Mouse (Mus musculus): Measurements from ENCODE around the gene Thbs3. TPM values are rescaled to one million over a fixed set of nuclear protein-coding genes. Genes with fewer than 3 reads are reported as not detected.
A peak's percentile ranks its signal among the peaks of the same experiment; 100 is the strongest.

Gene Thbs3
- total RNA-seq, 1 experiment, result 36.9 TPM

DNA sequence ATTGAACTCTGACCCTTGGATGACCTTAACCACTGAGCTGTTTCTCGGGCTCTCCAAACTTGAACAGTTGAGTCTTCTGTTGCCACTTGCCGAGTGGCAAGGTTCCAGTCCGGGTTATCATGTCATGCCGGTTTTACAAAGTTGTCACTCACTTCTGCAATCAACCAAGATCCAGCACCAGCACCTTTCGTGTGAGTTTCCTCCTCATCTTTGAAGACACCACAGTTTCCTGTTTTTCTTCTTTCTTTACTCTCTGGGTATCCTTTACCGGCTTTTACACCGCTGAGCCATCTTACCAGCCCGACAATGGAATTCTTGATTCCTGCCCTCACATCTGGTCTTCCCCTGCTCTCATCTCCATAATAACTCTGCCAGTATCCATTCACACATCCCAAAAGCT is 24.5 kb upstream of the Thbs3 start:
- no peaks in the 10 kb centered on the region for H3K36me3 ChIP-seq (ENCODE audit: control insufficient read depth, insufficient read depth, low read length, poor library complexity, severe bottlenecking)
- in situ Hi-C loops (cut with MboI; ENCODE audit: low sequenced_read_pairs in 2 of 2, unreplicated experiment in 2 of 2), result no loop called here

DNA sequence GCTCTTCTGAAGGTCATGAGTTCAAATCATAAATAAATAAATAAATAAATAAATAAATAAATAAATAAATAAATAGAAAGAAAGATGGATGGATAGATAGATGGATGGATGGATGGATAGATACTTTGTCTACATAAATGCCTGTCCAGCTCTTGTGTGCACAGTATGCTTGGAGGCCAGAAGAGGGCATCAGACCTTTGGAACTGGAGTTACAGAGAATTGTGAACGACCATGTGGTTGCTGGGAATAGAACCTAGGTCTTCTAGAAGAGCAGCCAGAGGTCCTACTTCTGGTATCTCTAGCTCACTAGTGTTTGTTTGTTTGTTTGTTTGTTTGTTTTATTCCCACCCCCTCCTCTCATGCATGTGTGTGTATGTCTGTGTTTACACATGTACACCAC is 21.6 kb upstream of the Thbs3 start:
- Histone ChIP-seq H3K9ac (ENCODE audit: insufficient read depth, low read depth, low read length, poor library complexity, severe bottlenecking) (no peak overlapping the region), H3K36me3 (ENCODE audit: control insufficient read depth, insufficient read depth, low read length, poor library complexity, severe bottlenecking) (no peaks in the 10 kb centered on the region), H3K27ac (ENCODE audit: insufficient read depth, low read depth, low read length, poor library complexity, severe bottlenecking) (no peak overlapping the region), H3K4me1 (ENCODE audit: control insufficient read depth in 2 of 2, insufficient read depth in 2 of 2, low read length in 2 of 2, poor library complexity in 1 of 2) (peaks cover 5 to 9% of the 10 kb centered on the region in 2 experiments), H3K4me3 (ENCODE audit: insufficient read depth in 1 of 2, low read depth in 1 of 2, low read length in 2 of 2, poor library complexity in 1 of 2, severe bottlenecking in 1 of 2) (no peak overlapping the region), H3K9me3 (ENCODE audit: control insufficient read depth, insufficient read depth, low read depth, low read length) (no peaks in the 10 kb centered on the region)
- no peak for TF ChIP-seq ZNF384 (IDR thresholded peaks at IDR 0.05; ENCODE audit: low read depth, low read length)
- TF ChIP-seq HCFC1 (IDR thresholded peaks at IDR 0.05; ENCODE audit: borderline replicate concordance, insufficient read depth, low read length), result no peak
- no peak for TF ChIP-seq CHD2 (IDR thresholded peaks at IDR 0.05; ENCODE audit: low read depth, low read length)
- no peak for TF ChIP-seq ZC3H11A (IDR thresholded peaks at IDR 0.05; ENCODE audit: borderline replicate concordance, low read depth, low read length)
- TF ChIP-seq MAFK (IDR thresholded peaks at IDR 0.05; ENCODE audit: insufficient read depth, low read depth, low read length), result no peak
- no peak for DNase-seq (ENCODE audit: low read depth, low spot score)
- in situ Hi-C loops (cut with MboI; ENCODE audit: low sequenced_read_pairs in 2 of 2, unreplicated experiment in 2 of 2), result no loop called here

More for the DNA sequence above, 24.5 kb upstream of the Thbs3 start:
- Histone ChIP-seq H3K9me3 (ENCODE audit: control insufficient read depth, insufficient read depth, low read depth, low read length) (no peaks in the 10 kb centered on the region), H3K9ac (ENCODE audit: insufficient read depth, low read depth, low read length, poor library complexity, severe bottlenecking) (no peak overlapping the region), H3K27ac (ENCODE audit: insufficient read depth, low read depth, low read length, poor library complexity, severe bottlenecking) (no peak overlapping the region), H3K4me3 (ENCODE audit: insufficient read depth in 1 of 2, low read depth in 1 of 2, low read length in 2 of 2, poor library complexity in 1 of 2, severe bottlenecking in 1 of 2) (no peak overlapping the region), H3K4me1 (ENCODE audit: control insufficient read depth in 2 of 2, insufficient read depth in 2 of 2, low read length in 2 of 2, poor library complexity in 1 of 2) (peaks cover 5 to 15% of the 10 kb centered on the region in 2 experiments; a peak in 3 of 4 replicates)
- TF ChIP-seq ZC3H11A (IDR thresholded peaks at IDR 0.05; ENCODE audit: borderline replicate concordance, low read depth, low read length) (no peak), MAFK (IDR thresholded peaks at IDR 0.05; ENCODE audit: insufficient read depth, low read depth, low read length) (no peak), CHD2 (IDR thresholded peaks at IDR 0.05; ENCODE audit: low read depth, low read length) (no peak), HCFC1 (IDR thresholded peaks at IDR 0.05; ENCODE audit: borderline replicate concordance, insufficient read depth, low read length) (no peak), ZNF384 (IDR thresholded peaks at IDR 0.05; ENCODE audit: low read depth, low read length) (no peak)
- no peak for DNase-seq (ENCODE audit: low read depth, low spot score)

DNA sequence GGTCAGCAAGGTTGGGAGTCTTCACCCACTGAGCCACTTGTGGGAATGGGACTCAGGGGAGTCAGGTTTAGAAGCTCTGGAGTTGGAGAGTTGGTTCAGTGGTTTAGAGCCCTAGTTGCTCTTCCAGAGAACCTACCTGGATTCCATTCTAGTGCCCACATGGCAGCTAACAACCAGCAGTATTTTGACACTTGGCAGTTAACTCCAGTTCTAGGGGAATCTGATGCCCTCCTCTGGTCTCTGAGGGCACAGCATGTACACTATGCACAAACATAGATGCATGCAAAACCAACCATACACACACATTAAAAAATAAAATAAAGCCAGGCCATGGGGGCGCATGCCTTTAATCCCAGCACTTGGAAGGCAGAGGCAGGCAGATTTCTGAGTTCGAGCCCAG is 21.1 kb upstream of the Thbs3 start:
- no peaks in the 10 kb centered on the region for H3K36me3 ChIP-seq (ENCODE audit: control insufficient read depth, insufficient read depth, low read length, poor library complexity, severe bottlenecking)
- H3K9ac ChIP-seq (ENCODE audit: insufficient read depth, low read depth, low read length, poor library complexity, severe bottlenecking), result no peak overlapping the region
- DNase-seq (ENCODE audit: low read depth, low spot score), result no peak
- H3K4me3 ChIP-seq (ENCODE audit: insufficient read depth in 1 of 2, low read depth in 1 of 2, low read length in 2 of 2, poor library complexity in 1 of 2, severe bottlenecking in 1 of 2), result no peak overlapping the region
- in situ Hi-C loops (cut with MboI; ENCODE audit: low sequenced_read_pairs in 2 of 2, unreplicated experiment in 2 of 2), result no loop called here
- H3K27ac ChIP-seq (ENCODE audit: insufficient read depth, low read depth, low read length, poor library complexity, severe bottlenecking), result no peak overlapping the region
- H3K4me1 ChIP-seq (ENCODE audit: control insufficient read depth in 2 of 2, insufficient read depth in 2 of 2, low read length in 2 of 2, poor library complexity in 1 of 2), result peaks cover 2 to 9% of the 10 kb centered on the region in 2 experiments
- TF ChIP-seq ZNF384 (IDR thresholded peaks at IDR 0.05; ENCODE audit: low read depth, low read length) (no peak), CHD2 (IDR thresholded peaks at IDR 0.05; ENCODE audit: low read depth, low read length) (no peak), HCFC1 (IDR thresholded peaks at IDR 0.05; ENCODE audit: borderline replicate concordance, insufficient read depth, low read length) (no peak), MAFK (IDR thresholded peaks at IDR 0.05; ENCODE audit: insufficient read depth, low read depth, low read length) (no peak), ZC3H11A (IDR thresholded peaks at IDR 0.05; ENCODE audit: borderline replicate concordance, low read depth, low read length) (no peak)
- no peaks in the 10 kb centered on the region for H3K9me3 ChIP-seq (ENCODE audit: control insufficient read depth, insufficient read depth, low read depth, low read length)

DNA sequence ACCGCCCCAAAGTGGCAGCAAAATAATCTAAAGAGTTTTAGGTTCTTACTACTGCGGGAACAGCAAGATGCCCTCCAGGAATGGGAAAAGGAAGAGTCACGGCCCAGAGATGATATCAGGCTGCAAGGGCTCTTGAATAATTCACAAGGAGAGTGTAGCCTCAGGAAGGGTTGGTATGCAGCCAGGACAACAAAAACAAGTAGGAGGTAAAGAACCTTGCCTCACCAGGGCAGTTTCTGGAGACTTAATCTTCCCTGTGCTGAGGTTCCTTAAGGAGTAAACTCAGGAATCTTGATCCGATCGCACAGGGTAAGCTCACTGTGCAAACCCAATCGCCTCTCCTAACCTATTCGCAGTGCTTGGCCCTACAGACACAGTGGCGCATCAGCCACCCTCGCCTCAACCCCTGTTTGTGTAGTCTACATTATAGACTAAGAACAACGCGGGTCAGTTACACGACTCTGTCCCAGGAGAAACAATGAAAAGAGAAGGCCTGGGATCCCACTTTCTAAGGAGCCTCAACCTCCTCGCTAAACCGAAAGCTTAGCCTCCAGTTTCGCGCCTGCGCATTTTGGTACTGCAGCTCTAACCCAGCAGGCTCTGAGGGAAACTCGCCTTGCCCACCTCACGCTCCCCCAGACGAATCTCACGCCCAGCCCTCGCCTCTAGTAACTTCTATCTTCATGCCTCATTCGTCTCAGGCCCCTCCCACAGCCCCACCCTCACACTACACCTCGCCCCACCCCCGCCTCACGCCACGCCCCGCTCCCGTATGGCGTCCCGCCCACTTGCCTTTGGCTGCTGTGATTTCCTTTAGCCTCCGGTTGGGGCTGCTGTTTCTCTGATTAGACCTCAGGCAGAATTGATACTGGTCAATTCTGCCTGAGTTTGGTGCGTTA is 18.8 kb upstream of the Thbs3 start:
- peak overlapping the region; percentile 51; the same call in 1 of the 2 replicates for H3K9ac ChIP-seq (ENCODE audit: insufficient read depth, low read depth, low read length, poor library complexity, severe bottlenecking)
- DNase-seq (ENCODE audit: low read depth, low spot score), result peak; percentile 89
- peaks cover 1 to 9% of the 10 kb centered on the region in 2 experiments; a peak in 3 of 4 replicates for H3K4me1 ChIP-seq (ENCODE audit: control insufficient read depth in 2 of 2, insufficient read depth in 2 of 2, low read length in 2 of 2, poor library complexity in 1 of 2)
- TF ChIP-seq CHD2 (IDR thresholded peaks at IDR 0.05; ENCODE audit: low read depth, low read length), result no peak
- TF ChIP-seq HCFC1 (IDR thresholded peaks at IDR 0.05; ENCODE audit: borderline replicate concordance, insufficient read depth, low read length), result 0 out of 2 replicates have a peak, but pooled peaks have one; percentile 33
- H3K27ac ChIP-seq (ENCODE audit: insufficient read depth, low read depth, low read length, poor library complexity, severe bottlenecking), result no peak overlapping the region
- no peaks in the 10 kb centered on the region for H3K9me3 ChIP-seq (ENCODE audit: control insufficient read depth, insufficient read depth, low read depth, low read length)
- in situ Hi-C loops (cut with MboI; ENCODE audit: low sequenced_read_pairs in 2 of 2, unreplicated experiment in 2 of 2), result no loop called here
- H3K36me3 ChIP-seq (ENCODE audit: control insufficient read depth, insufficient read depth, low read length, poor library complexity, severe bottlenecking), result no peaks in the 10 kb centered on the region
- H3K4me3 ChIP-seq (ENCODE audit: insufficient read depth in 1 of 2, low read depth in 1 of 2, low read length in 2 of 2, poor library complexity in 1 of 2, severe bottlenecking in 1 of 2), result peak overlapping the region in 1 of 2 experiments; percentile 38; a peak in 2 of 4 replicates
